Mouse (Mus musculus): ENCODE measurements around the gene Sstr2. TPM values are rescaled to one million over a fixed set of nuclear protein-coding genes. Genes with fewer than 3 reads are reported as not detected.
"Not testable (repeated sequence)": the region's sequence is repeated elsewhere in the genome, so short reads cannot be mapped to it uniquely, and the experiment has no call there.

Gene Sstr2
- total RNA-seq, 2 experiments from 2014 or later = not detected

- no peak for DNase-seq
Observed at GRCm38 (mm10) chr11:113657221-113657620, 38.1 kb downstream of the Sstr2 start.

- DNase-seq = no peak
Observed at GRCm38 (mm10) chr11:113658319-113658718, 39.2 kb downstream of the Sstr2 start.

- DNase-seq = no peak
Observed at GRCm38 (mm10) chr11:113658763-113659162, 39.6 kb downstream of the Sstr2 start.

- DNase-seq = not testable (repeated sequence)
Observed at GRCm38 (mm10) chr11:113660213-113660612, 41.1 kb downstream of the Sstr2 start.

GRCm38 (mm10) chr11:113660940-113661339 is 41.8 kb downstream of the Sstr2 start:
- no peak for DNase-seq

GRCm38 (mm10) chr11:113661835-113662351 is 42.8 kb downstream of the Sstr2 start:
- no peak for DNase-seq

- no peak for DNase-seq
Observed at GRCm38 (mm10) chr11:113664279-113664678, 45.1 kb downstream of the Sstr2 start.

GRCm38 (mm10) chr11:113666205-113666604 is 47.1 kb downstream of the Sstr2 start:
- no peak for DNase-seq

GRCm38 (mm10) chr11:113666648-113667047 is 47.5 kb downstream of the Sstr2 start:
- no peak for DNase-seq

- no peak for DNase-seq
Observed at GRCm38 (mm10) chr11:113667122-113667521, 48.0 kb downstream of the Sstr2 start.

GRCm38 (mm10) chr11:113667704-113668103 is 48.6 kb downstream of the Sstr2 start:
- no peak for DNase-seq

- DNase-seq = no peak
Observed at GRCm38 (mm10) chr11:113668857-113669256, 49.7 kb downstream of the Sstr2 start.

- DNase-seq = no peak
Observed at GRCm38 (mm10) chr11:113669711-113670110, 50.6 kb downstream of the Sstr2 start.

GRCm38 (mm10) chr11:113673614-113674013 is 54.5 kb downstream of the Sstr2 start:
- no peak for DNase-seq

GRCm38 (mm10) chr11:113674595-113674994 is 55.5 kb downstream of the Sstr2 start:
- no peak for DNase-seq

Other genes with a start within 250 kb of the Sstr2 start
- gene Cog1, start 29.8 kb downstream of the Sstr2 start, total RNA-seq (2021) = 10 to 100 TPM; 17.5 to 19.5 TPM
- gene Slc39a11, start 30.7 kb downstream of the Sstr2 start, total RNA-seq (2021) = 1 to 10 TPM; 8.2 to 9.5 TPM
- gene Fam104a, start 64.8 kb downstream of the Sstr2 start, total RNA-seq (2021) = 10 to 100 TPM; 25.2 to 27.3 TPM
- 1 to 10 TPM; 9.1 to 9.9 TPM for gene D11Wsu47e, start 65.1 kb downstream of the Sstr2 start, total RNA-seq (2021)
- gene Cpsf4l, start 90.7 kb downstream of the Sstr2 start, total RNA-seq (2021) = not detected
- 10 to 100 TPM; 18.7 to 20.7 TPM for gene Cdc42ep4, start 132.5 kb downstream of the Sstr2 start, total RNA-seq (2021)